Mouse (Mus musculus) adrenal gland, adult 18-20 months (tissue): ENCODE measurements around the gene Abhd13. TPM values are rescaled to one million over a fixed set of nuclear protein-coding genes. Genes with fewer than 3 reads are reported as not detected.

ENCODE experiments used
- DNase-seq, 2 experiments: peaks; one replicate each; pipeline ENCODE4 v3.0.0; 2021 to 2022; ENCODE audit warnings: low spot score in 2 of 2
- total RNA-seq, 2 experiments: library from RNA; stranded (reverse); gene quantifications; 1 replicate in 1 of 2; 2 replicates in 1 of 2; pipeline ENCODE4 v1.2.3; 2021

The Abhd13 gene
- total RNA-seq, 2 experiments from 2014 or later, result 18.7 to 22.3 TPM

DNA sequence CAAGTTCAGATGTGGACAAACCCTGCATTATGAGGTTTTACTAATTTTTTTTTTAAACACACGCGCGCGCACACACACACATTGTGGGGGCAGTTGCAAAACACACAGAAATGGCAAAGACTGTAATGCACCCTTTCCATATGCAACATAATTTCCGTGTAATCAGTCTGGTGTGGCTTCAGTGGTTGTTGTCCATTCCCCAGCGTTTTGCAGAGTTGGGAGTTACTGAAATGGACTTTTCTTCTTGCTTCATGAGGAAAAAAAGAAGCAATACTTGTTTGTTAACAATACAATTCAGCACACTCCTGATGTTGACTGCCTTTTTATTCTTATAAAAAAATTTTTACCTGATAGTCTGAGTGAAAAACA lies 30.1 kb downstream of the Abhd13 start:
- DNase-seq, result no peak

DNA sequence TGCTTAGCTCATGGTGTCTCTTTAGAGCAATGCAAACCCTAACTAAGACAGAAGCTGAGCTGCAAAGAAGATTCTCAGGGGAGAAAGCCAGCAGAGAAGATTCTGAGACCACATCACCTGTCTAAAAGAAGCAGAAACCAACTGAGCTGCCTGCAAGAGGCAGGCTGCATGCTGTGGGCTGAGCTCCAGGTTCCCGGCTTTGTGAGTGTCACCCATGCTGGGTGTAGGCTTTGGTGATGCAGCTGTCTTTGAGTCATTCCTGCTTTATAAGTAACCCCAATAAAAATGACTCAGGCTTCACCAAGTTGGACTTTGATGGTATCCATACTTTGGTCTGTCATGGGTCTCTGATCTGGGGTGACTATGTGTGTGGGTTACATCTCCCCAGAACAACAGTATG lies 38.7 kb downstream of the Abhd13 start:
- DNase-seq, result no peak

DNA sequence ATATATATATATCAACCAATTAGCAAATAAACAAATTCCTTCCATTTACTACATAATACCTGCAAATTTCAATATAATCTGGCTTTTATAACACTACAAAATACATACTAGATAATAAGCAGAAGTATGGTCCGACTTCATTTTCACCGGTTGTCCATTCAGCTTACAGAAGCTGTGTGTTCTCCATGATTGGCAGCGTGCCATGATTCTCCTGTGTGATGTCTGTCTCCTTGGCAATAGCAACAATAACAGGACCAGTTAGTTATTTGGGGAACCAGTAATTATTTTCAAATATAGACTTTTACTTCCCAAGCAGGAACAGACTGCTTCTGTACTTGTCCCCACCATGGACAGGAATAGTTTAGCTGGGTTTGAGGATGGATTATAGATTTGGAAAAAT lies 39.7 kb downstream of the Abhd13 start:
- DNase-seq, result no peak

DNA sequence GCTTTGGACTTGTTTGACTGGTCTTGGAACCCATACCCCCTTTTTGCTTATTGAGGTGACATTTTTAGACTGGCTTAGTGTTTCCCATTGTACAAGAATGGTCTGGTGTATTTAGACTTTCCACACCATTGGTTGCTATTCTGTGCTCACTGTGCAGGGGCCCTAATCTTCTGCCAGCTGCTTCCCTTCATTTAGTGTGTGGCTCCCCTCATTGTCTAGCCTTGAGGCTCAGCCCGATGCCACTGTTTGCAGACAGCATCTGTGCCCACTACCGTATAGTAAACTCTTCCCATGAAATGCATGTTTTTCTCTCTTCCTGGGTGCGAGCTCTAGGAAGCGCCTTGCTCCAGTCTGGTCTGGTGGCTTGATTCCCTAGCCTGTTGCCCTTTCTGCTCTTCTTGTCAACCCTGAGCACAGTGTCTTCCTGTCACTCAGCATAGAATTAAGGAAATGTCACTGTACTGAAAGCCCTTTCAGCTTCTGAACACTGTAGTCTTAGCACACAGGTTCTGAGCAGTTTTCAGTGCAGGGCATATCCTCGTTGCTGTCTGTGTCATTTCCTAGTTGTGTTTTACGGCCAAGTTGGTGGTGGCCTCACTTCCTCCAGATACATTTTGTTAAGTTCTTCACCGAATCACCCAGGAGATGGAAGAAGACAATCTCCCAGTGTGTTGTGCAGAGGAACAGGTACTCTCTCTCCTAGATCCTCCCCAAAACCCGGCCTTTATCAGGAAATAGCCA lies 53.0 kb downstream of the Abhd13 start:
- no peak for DNase-seq

DNA sequence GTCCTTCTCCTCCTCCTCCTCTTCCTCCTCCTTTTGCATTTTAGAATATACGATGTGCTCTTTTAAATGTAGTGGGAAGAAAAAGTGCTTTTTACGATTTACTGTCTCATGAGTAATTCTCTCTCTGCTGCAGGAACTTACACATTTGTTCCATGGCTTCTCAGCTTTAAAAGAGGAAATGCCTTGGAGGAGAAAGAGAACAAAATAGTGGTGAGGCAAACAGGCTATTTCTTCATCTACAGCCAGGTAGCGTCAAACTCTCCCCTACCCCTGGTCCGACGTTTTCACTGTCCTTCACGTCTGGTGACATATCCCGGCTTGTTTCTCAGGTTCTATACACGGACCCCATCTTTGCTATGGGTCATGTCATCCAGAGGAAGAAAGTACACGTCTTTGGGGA lies 53.7 kb downstream of the Abhd13 start:
- no peak for DNase-seq

DNA sequence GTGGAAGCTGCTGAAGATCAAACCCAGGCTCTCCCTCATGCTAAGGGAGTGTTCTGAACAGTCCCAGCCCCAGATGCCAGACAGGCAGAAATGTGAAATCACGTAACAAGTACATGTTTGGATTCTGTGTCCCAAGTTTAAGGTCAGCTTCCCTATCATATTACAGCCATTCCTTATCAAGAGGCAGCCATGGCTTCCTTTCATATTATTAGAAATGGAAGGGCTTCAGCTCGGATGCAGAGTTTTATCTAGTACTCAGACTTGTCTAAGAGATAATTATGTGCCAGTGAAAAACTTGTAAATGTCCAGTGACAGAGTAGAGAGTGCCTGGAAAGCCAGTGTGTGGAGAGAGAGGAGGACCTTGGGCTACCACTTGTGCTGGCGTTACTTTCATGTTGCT lies 63.4 kb downstream of the Abhd13 start:
- DNase-seq, result no peak

Other genes with a start within 250 kb of the Abhd13 start
- 1 to 10 TPM; 6.5 to 6.9 TPM for gene Fam155a, start 206.5 kb upstream of the Abhd13 start, total RNA-seq
- gene Gm10217, start 113.5 kb upstream of the Abhd13 start, total RNA-seq, result not detected
- gene Lig4, start within 50 bp of the Abhd13 start, total RNA-seq, result 1 to 10 TPM; 7.8 to 8.4 TPM
- gene Tnfsf13b, start 28.8 kb downstream of the Abhd13 start, total RNA-seq, result 10 to 100 TPM in 1 of 2 experiments, 1 to 10 TPM in 1; 3.4 to 10.3 TPM
- under 1 TPM in 1 of 2 experiments, not detected in 1; 0.06 TPM for gene Myo16, start 176.2 kb downstream of the Abhd13 start, total RNA-seq